Mouse (Mus musculus) MEL (cell line): ENCODE measurements around the gene Gm6583.

ENCODE experiments used
- CTCF ChIP-seq, 3 experiments: IDR thresholded peaks in 2 of 3; conservative IDR thresholded peaks in 1 of 3; 2 replicates each; pipeline ENCODE4 v1.5.1; 2011 to 2012; ENCODE audit warnings: low read length in 3 of 3, low read depth in 2 of 3, mild to moderate bottlenecking in 2 of 3, improper control_type of control experiment in 1 of 3, inconsistent platforms in 1 of 3, mixed read lengths in 1 of 3, moderate library complexity in 1 of 3; ENCODE audit not compliant: control insufficient read depth in 1 of 3, insufficient read depth in 1 of 3, poor library complexity in 1 of 3, severe bottlenecking in 1 of 3
- GATA1 ChIP-seq: IDR thresholded peaks from 2 replicates; pipeline ENCODE4 v1.6.1; 2011; ENCODE audit warnings: low read depth, low read length, improper control_type of control experiment
- HCFC1 ChIP-seq: IDR thresholded peaks from 2 replicates; pipeline ENCODE4 v1.6.1; 2012; ENCODE audit warnings: low read depth, mild to moderate bottlenecking, inconsistent platforms, low read length, improper control_type of control experiment, moderate library complexity
- MAX ChIP-seq: IDR thresholded peaks from 2 replicates; pipeline ENCODE4 v1.6.1; 2011; ENCODE audit warnings: low read length, improper control_type of control experiment
- MYC ChIP-seq: IDR thresholded peaks from 2 replicates; pipeline ENCODE4 v1.6.1; 2011; ENCODE audit warnings: low read depth, mild to moderate bottlenecking, low read length, improper control_type of control experiment, moderate library complexity
- RAD21 ChIP-seq: IDR thresholded peaks from 2 replicates; pipeline ENCODE4 v1.6.1; 2011; ENCODE audit warnings: mild to moderate bottlenecking, low read depth, low read length, improper control_type of control experiment
- ZMIZ1 ChIP-seq: IDR thresholded peaks from 2 replicates; pipeline ENCODE4 v1.6.1; 2012; ENCODE audit warnings: low read depth, mild to moderate bottlenecking, inconsistent platforms, low read length, improper control_type of control experiment, moderate library complexity

- TF ChIP-seq MYC (no peak), HCFC1 (no peak), RAD21 (no peak), GATA1 (no peak), ZMIZ1 (no peak), MAX (no peak), CTCF (IDR thresholded peaks at IDR 0.05 in 2 of 3, conservative IDR thresholded peaks at IDR 0.05 in 1 of 3; ENCODE audit: control insufficient read depth in 1 of 3, insufficient read depth in 1 of 3, low read depth in 2 of 3, low read length in 3 of 3, poor library complexity in 1 of 3, severe bottlenecking in 1 of 3) (no peak)
These were observed 40.2 kb upstream of the Gm6583 start for GRCm38 (mm10) chr5:112396066-112396465.
